Mouse (Mus musculus): ENCODE measurements at regions not wholly inside any gene's neighbourhood (a gene's known extent, or its start where the extent isn't known, plus 50 kb on each side); places are given as distances from the start of the nearest gene placed in this dataset.

- DNase-seq, result peak; percentile 9
Observed at GRCm38 (mm10) chr13:35383624-35384018, 276.0 kb upstream of the Cdyl start.

- no peak for DNase-seq
Observed at GRCm38 (mm10) chr13:35388380-35388779, 271.3 kb upstream of the Cdyl start.

- DNase-seq, result no peak
Observed at GRCm38 (mm10) chr13:35389781-35390525, 269.7 kb upstream of the Cdyl start.

GRCm38 (mm10) chr13:35390526-35390880, 269.1 kb upstream of the Cdyl start:
- DNase-seq, result no peak

GRCm38 (mm10) chr13:35392167-35392566, 267.5 kb upstream of the Cdyl start:
- DNase-seq, result no peak

GRCm38 (mm10) chr13:35395192-35395591, 264.4 kb upstream of the Cdyl start:
- DNase-seq, result no peak

GRCm38 (mm10) chr13:35395630-35396029, 264.0 kb upstream of the Cdyl start:
- peak; percentile 4 for DNase-seq

GRCm38 (mm10) chr13:35397166-35397565, 262.5 kb upstream of the Cdyl start:
- no peak for DNase-seq

GRCm38 (mm10) chr13:35398192-35398591, 261.4 kb upstream of the Cdyl start:
- DNase-seq, result no peak

GRCm38 (mm10) chr13:35402856-35403255, 256.8 kb upstream of the Cdyl start:
- no peak for DNase-seq

- no peak for DNase-seq
Observed at GRCm38 (mm10) chr13:35404428-35404827, 255.2 kb upstream of the Cdyl start.

GRCm38 (mm10) chr13:35405384-35405783, 254.2 kb upstream of the Cdyl start:
- no peak for DNase-seq

GRCm38 (mm10) chr13:35417500-35417899, 242.1 kb upstream of the Cdyl start:
- DNase-seq, result no peak

- no peak for DNase-seq
Observed at GRCm38 (mm10) chr13:35420076-35420475, 239.6 kb upstream of the Cdyl start.

- no peak for DNase-seq
Observed at GRCm38 (mm10) chr13:35426061-35426460, 233.6 kb upstream of the Cdyl start.

- no peak for DNase-seq
Observed at GRCm38 (mm10) chr13:35435173-35435572, 224.5 kb upstream of the Cdyl start.

GRCm38 (mm10) chr13:35447661-35448060, 212.0 kb upstream of the Cdyl start:
- no peak for DNase-seq

GRCm38 (mm10) chr13:35452420-35452819, 207.2 kb upstream of the Cdyl start:
- DNase-seq, result no peak

GRCm38 (mm10) chr13:35453222-35453914, 206.3 kb upstream of the Cdyl start:
- no peak for DNase-seq

- DNase-seq, result no peak
Observed at GRCm38 (mm10) chr13:35460051-35460450, 199.6 kb upstream of the Cdyl start.

- DNase-seq, result no peak
Observed at GRCm38 (mm10) chr13:35463231-35463630, 196.4 kb upstream of the Cdyl start.

- no peak for DNase-seq
Observed at GRCm38 (mm10) chr13:35463850-35464249, 195.8 kb upstream of the Cdyl start.

GRCm38 (mm10) chr13:35469361-35470198, 190.1 kb upstream of the Cdyl start:
- DNase-seq, result peak; percentile 41

- DNase-seq, result no peak
Observed at GRCm38 (mm10) chr13:35478226-35478625, 181.4 kb upstream of the Cdyl start.
